Mouse (Mus musculus) hindbrain, embryonic 15.5 days (tissue): Measurements from ENCODE around the gene Eed. TPM values are rescaled to one million over a fixed set of nuclear protein-coding genes. Genes with fewer than 3 reads are reported as not detected.

ENCODE experiments used
- ATAC-seq: fragments of 200-750 bp; cut with Nextera tagmentation; 2 replicates; pipeline ENCODE4 v1.8.0; 2017; ENCODE audit warnings: low read depth, moderate number of reproducible peaks, moderate TSS enrichment; ENCODE audit not compliant: low FRiP score
- H3K27ac ChIP-seq: fragments of 300-500 bp; sonication (generic); replicated peaks from 2 replicates; pipeline ENCODE4 v1.5.1; 2015; ENCODE audit warnings: mild to moderate bottlenecking, inconsistent platforms
- H3K27me3 ChIP-seq: fragments of 300-500 bp; sonication (generic); 2 replicates; pipeline ENCODE4 v1.6.1; 2015; ENCODE audit warnings: control low read depth, inconsistent platforms
- H3K36me3 ChIP-seq: fragments of 300-500 bp; sonication (generic); 2 replicates; pipeline ENCODE4 v1.6.1; 2015; ENCODE audit warnings: control low read depth, inconsistent platforms
- H3K4me1 ChIP-seq: fragments of 300-500 bp; sonication (generic); replicated peaks from 2 replicates; pipeline ENCODE4 v1.6.1; 2015; ENCODE audit warnings: control low read depth, inconsistent platforms
- H3K4me2 ChIP-seq: fragments of 300-500 bp; sonication (generic); 2 replicates; pipeline ENCODE4 v1.6.1; 2015; ENCODE audit warnings: moderate library complexity, mild to moderate bottlenecking, inconsistent platforms
- H3K4me3 ChIP-seq: fragments of 300-500 bp; sonication (generic); 2 replicates; pipeline ENCODE4 v1.5.1; 2015; ENCODE audit warnings: mild to moderate bottlenecking, inconsistent platforms
- H3K9ac ChIP-seq: fragments of 300-500 bp; sonication (generic); 2 replicates; pipeline ENCODE4 v1.6.1; 2015; ENCODE audit warnings: inconsistent platforms
- H3K9me3 ChIP-seq: fragments of 300-500 bp; sonication (generic); 2 replicates; pipeline ENCODE4 v1.6.1; 2016; ENCODE audit warnings: control low read depth, inconsistent platforms
- WGBS: fragments of 180-500 bp; shearing (Covaris S2); methylation state at CpG from one replicate; pipeline ENCODE4 v1.1.7; 2015; 5-methylcytosine and 5-hydroxymethylcytosine counted together
- polyA plus RNA-seq: library from polyadenylated mRNA; unstranded; fragments of >200 nt; fragmentation: Nextera tagmentation; extraction: Ambion mirVana; gene quantifications from 2 replicates; pipeline ENCODE4 v1.2.1, GENCODE M21; 2015

The Eed gene
- 32.7 and 36.0 TPM in 2 replicates for polyA plus RNA-seq

GRCm38 (mm10) chr7:89980485-89981422, at the start of gene Eed:
Eed (minus strand) TSS chr7:89980983.
- peak within 1 kb of the TSS; percentile 84 for H3K9ac ChIP-seq
- H3K9me3 ChIP-seq = no peaks in the 10 kb centered on the region
- H3K27me3 ChIP-seq = no peaks in the 10 kb centered on the region
- under 1% methylated on average over 87 of the region's 87 CpGs for WGBS
- H3K27ac ChIP-seq = peak within 1 kb of the TSS; percentile 100
- H3K36me3 ChIP-seq = peaks cover 5% of the 10 kb centered on the region
- H3K4me3 ChIP-seq = peak within 1 kb of the TSS; percentile 94
- H3K4me2 ChIP-seq = peak within 1 kb of the TSS; percentile 93
- ATAC-seq = peak; percentile 93
- peaks cover 21% of the 10 kb centered on the region for H3K4me1 ChIP-seq

- no peaks in the 10 kb centered on the region for H3K9me3 ChIP-seq
- no peaks in the 10 kb centered on the region for H3K36me3 ChIP-seq
- peak overlapping the region; percentile 75 for H3K27ac ChIP-seq
- H3K9ac ChIP-seq = no peak overlapping the region
- peak overlapping the region; percentile 32 for H3K4me2 ChIP-seq
- peak overlapping the region; percentile 1; the same call in 1 of the 2 replicates for H3K4me3 ChIP-seq
- no peaks in the 10 kb centered on the region for H3K27me3 ChIP-seq
- WGBS = 38% methylated on average over 20 of the region's 20 CpGs
- H3K4me1 ChIP-seq = peaks cover 22% of the 10 kb centered on the region
- peak; percentile 54 for ATAC-seq
These were observed 49.0 kb upstream of the Eed start for GRCm38 (mm10) chr7:90029548-90030485.

- Histone ChIP-seq H3K4me1 (peaks cover 22% of the 10 kb centered on the region), H3K27ac (peak overlapping the region; percentile 75), H3K9me3 (no peaks in the 10 kb centered on the region), H3K4me3 (peak overlapping the region; percentile 1; the same call in 1 of the 2 replicates), H3K36me3 (no peaks in the 10 kb centered on the region), H3K9ac (no peak overlapping the region), H3K4me2 (peak overlapping the region; percentile 32), H3K27me3 (no peaks in the 10 kb centered on the region)
- peak; percentile 93 for ATAC-seq
- WGBS = 6% methylated on average over 8 of the region's 8 CpGs
These were observed 48.2 kb upstream of the Eed start for GRCm38 (mm10) chr7:90028888-90029547.

GRCm38 (mm10) chr7:90024975-90025374, 44.2 kb upstream of the Eed start:
- Histone ChIP-seq H3K9me3 (no peaks in the 10 kb centered on the region), H3K4me1 (peaks cover 17% of the 10 kb centered on the region), H3K27ac (no peak overlapping the region), H3K9ac (no peak overlapping the region), H3K27me3 (no peaks in the 10 kb centered on the region), H3K4me3 (no peak overlapping the region), H3K36me3 (no peaks in the 10 kb centered on the region), H3K4me2 (no peak overlapping the region)
- no peak for ATAC-seq
- WGBS = 54% methylated on average over 6 of the region's 6 CpGs

- H3K9ac ChIP-seq = no peak overlapping the region
- H3K4me3 ChIP-seq = no peak overlapping the region
- WGBS = 53% methylated on average over 8 of the region's 9 CpGs
- 0 out of 2 replicates have a peak, but pooled peaks cover 2% of the 10 kb centered on the region for H3K4me1 ChIP-seq
- no peak overlapping the region; the same call in 1 of the 2 replicates for H3K27ac ChIP-seq
- H3K27me3 ChIP-seq = no peaks in the 10 kb centered on the region
- H3K4me2 ChIP-seq = no peak overlapping the region
- ATAC-seq = no peak; the same call in 1 of the 2 replicates
- no peaks in the 10 kb centered on the region for H3K36me3 ChIP-seq
- no peaks in the 10 kb centered on the region for H3K9me3 ChIP-seq
These were observed 42.4 kb upstream of the Eed start for GRCm38 (mm10) chr7:90022974-90023707.

GRCm38 (mm10) chr7:90020331-90020730, 39.5 kb upstream of the Eed start:
- Histone ChIP-seq H3K27me3 (no peaks in the 10 kb centered on the region), H3K4me2 (no peak overlapping the region), H3K4me1 (0 out of 2 replicates have a peak, but pooled peaks cover 2% of the 10 kb centered on the region), H3K9ac (no peak overlapping the region), H3K27ac (no peak overlapping the region), H3K36me3 (no peaks in the 10 kb centered on the region), H3K4me3 (no peak overlapping the region), H3K9me3 (no peaks in the 10 kb centered on the region)
- 90% methylated on average over 6 of the region's 6 CpGs for WGBS
- no peak for ATAC-seq

- no peak for ATAC-seq
- H3K36me3 ChIP-seq = no peaks in the 10 kb centered on the region
- no peak overlapping the region for H3K9ac ChIP-seq
- H3K27ac ChIP-seq = no peak overlapping the region
- 0 out of 2 replicates have a peak, but pooled peaks cover 2% of the 10 kb centered on the region for H3K4me1 ChIP-seq
- 89% methylated on average over 10 of the region's 10 CpGs for WGBS
- no peaks in the 10 kb centered on the region for H3K27me3 ChIP-seq
- H3K9me3 ChIP-seq = no peaks in the 10 kb centered on the region
- H3K4me2 ChIP-seq = no peak overlapping the region
- H3K4me3 ChIP-seq = no peak overlapping the region
These were observed 38.8 kb upstream of the Eed start for GRCm38 (mm10) chr7:90019570-90019969.

GRCm38 (mm10) chr7:90016930-90017588, 36.3 kb upstream of the Eed start:
- WGBS = 26% methylated on average over 5 of the region's 5 CpGs
- H3K36me3 ChIP-seq = no peaks in the 10 kb centered on the region
- no peak overlapping the region for H3K4me2 ChIP-seq
- no peaks in the 10 kb centered on the region for H3K4me1 ChIP-seq
- H3K4me3 ChIP-seq = no peak overlapping the region
- no peak for ATAC-seq
- H3K9me3 ChIP-seq = no peaks in the 10 kb centered on the region
- H3K27me3 ChIP-seq = no peaks in the 10 kb centered on the region
- H3K27ac ChIP-seq = no peak overlapping the region
- no peak overlapping the region for H3K9ac ChIP-seq

GRCm38 (mm10) chr7:90016459-90016858, 35.7 kb upstream of the Eed start:
- Histone ChIP-seq H3K27ac (no peak overlapping the region), H3K4me1 (no peaks in the 10 kb centered on the region), H3K9ac (no peak overlapping the region), H3K27me3 (no peaks in the 10 kb centered on the region), H3K4me3 (no peak overlapping the region), H3K9me3 (no peaks in the 10 kb centered on the region), H3K4me2 (no peak overlapping the region), H3K36me3 (no peaks in the 10 kb centered on the region)
- ATAC-seq = no peak
- 73% methylated on average over 4 of the region's 4 CpGs for WGBS

- WGBS = 50% methylated on average over 8 of the region's 8 CpGs
- Histone ChIP-seq H3K4me1 (no peaks in the 10 kb centered on the region), H3K27ac (no peak overlapping the region)
These were observed 26.2 kb upstream of the Eed start for GRCm38 (mm10) chr7:90006667-90007653.

More at GRCm38 (mm10) chr7:90006667-90007653, 26.2 kb upstream of the Eed start:
- Histone ChIP-seq H3K4me3 (no peak overlapping the region), H3K36me3 (no peaks in the 10 kb centered on the region), H3K9ac (no peak overlapping the region), H3K4me2 (no peak overlapping the region), H3K9me3 (no peaks in the 10 kb centered on the region), H3K27me3 (no peaks in the 10 kb centered on the region)
- ATAC-seq = no peak
